Mouse (Mus musculus): ENCODE data around the gene Olfr60. TPM values are rescaled to one million over a fixed set of nuclear protein-coding genes. Genes with fewer than 3 reads are reported as not detected.

Olfr60 gene
- 1.1 and 1.2 TPM in 2 replicates for polyA plus RNA-seq (2012; rRNA removed; ENCODE audit: low replicate concordance)

GRCm38 (mm10) chr7:140361571-140361970 lies at the start of gene Olfr60:
Olfr60 (minus strand) TSS chr7:140361671.

DNA sequence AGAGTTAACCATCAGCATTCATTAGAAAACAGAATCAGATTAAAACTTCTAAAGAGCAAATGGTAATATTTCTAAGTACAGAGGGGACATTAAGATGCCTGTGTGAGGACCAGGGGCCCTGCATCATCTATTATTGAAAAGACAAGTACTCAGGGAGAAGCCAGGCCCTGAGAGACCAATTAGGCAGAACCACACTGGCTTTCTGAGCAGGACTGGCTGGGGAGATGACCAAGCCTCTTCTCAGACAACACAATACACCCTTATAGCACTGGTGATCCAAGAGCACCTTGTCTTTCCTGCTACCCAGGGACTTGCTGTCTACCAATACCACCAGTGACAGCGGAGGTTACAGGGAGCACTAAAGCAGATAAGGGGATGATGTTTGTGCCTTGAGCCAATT lies 41.3 kb upstream of the Olfr60 start, which contains the start of gene Olfr531:
Olfr531 (minus strand) TSS at position 101 of the 400 bp plus-strand sequence.

DNA sequence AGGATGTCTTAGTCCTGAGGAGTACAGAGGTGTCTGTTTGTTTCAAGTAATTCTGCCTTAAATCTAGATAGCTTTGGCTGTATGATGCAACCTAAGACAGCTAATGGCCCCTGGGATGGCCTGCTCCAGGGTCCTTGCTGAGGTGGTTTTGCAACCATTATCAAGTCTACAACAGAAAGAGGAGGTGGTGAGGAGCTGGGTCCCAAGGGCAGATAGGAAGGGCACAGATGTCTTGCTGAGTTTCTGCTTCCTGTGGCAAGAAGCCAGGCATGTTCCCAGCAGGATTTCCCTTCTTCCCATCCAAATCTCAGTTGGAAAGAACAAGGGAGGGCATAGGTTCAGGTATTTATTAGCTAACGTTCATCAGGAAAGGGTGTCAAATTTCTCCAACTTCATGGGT lies 14.8 kb upstream of the Olfr60 start, which contains the start of gene Olfr530:
Olfr530 (minus strand) TSS at position 101 of the 400 bp plus-strand sequence.

DNA sequence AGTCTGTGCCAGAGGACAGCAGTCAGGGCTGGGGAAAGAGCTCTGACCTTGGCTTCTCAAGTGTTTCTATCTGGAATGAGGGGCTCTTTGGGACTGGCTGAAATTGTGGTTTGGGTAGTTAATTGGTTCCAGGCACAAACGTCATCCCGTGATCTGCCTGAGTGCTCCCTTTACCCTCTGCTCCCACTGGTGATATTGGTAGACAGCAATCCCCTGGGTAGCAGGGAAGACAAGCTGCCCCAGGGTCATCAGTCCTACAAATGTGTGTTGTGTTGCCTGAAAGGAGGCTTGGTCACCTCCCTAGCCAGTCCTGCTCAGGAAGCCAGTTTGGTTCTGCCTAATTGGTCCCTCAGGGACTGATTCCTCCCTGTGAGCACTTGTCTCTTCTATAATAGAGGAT lies 27.8 kb downstream of the Olfr60 start, which contains the start of gene Olfr527:
Olfr527 (plus strand) TSS at position 301 of the 400 bp plus-strand sequence.

GRCm38 (mm10) chr7:140320558-140320957 lies 40.9 kb downstream of the Olfr60 start, which contains the start of gene Olfr525:
Olfr525 (plus strand) TSS chr7:140320858.

Other genes starting within 250 kb of the Olfr60 start
- 20.9 and 25.0 TPM in 2 replicates for gene Paox, start 245.9 kb downstream of the Olfr60 start, polyA plus RNA-seq (2012; rRNA removed; ENCODE audit: low replicate concordance)
- gene Echs1, start 245.2 kb downstream of the Olfr60 start, polyA plus RNA-seq (2012; rRNA removed; ENCODE audit: low replicate concordance) = 146 and 200 TPM in 2 replicates
- gene Mtg1, start 224.1 kb downstream of the Olfr60 start, polyA plus RNA-seq (2012; rRNA removed; ENCODE audit: low replicate concordance) = 31.2 and 62.7 TPM in 2 replicates
- gene Sprn, start 206.8 kb downstream of the Olfr60 start, polyA plus RNA-seq (2012; rRNA removed; ENCODE audit: low replicate concordance) = 0.70 and 0.87 TPM in 2 replicates
- gene Olfr522, start 196.9 kb downstream of the Olfr60 start, polyA plus RNA-seq (2012; rRNA removed; ENCODE audit: low replicate concordance) = not detected in 2 replicates
- gene Olfr523, start 188.5 kb downstream of the Olfr60 start, polyA plus RNA-seq (2012; rRNA removed; ENCODE audit: low replicate concordance) = 0.40 and 0.73 TPM in 2 replicates
- 0.13 TPM in 1 of 2 replicates, not detected in the other for gene Olfr524, start 155.7 kb downstream of the Olfr60 start, polyA plus RNA-seq (2012; rRNA removed; ENCODE audit: low replicate concordance)
- gene Cd163l1, start 143.4 kb downstream of the Olfr60 start, polyA plus RNA-seq (2012; rRNA removed; ENCODE audit: low replicate concordance) = 1.7 and 3.0 TPM in 2 replicates
- gene 5830411N06Rik, start 114.4 kb downstream of the Olfr60 start, polyA plus RNA-seq (2012; rRNA removed; ENCODE audit: low replicate concordance) = 3.4 and 4.5 TPM in 2 replicates
- not detected in 2 replicates for gene Olfr525, start 40.8 kb downstream of the Olfr60 start, polyA plus RNA-seq (2012; rRNA removed; ENCODE audit: low replicate concordance)
- not detected in 2 replicates for gene Olfr527, start 27.7 kb downstream of the Olfr60 start, polyA plus RNA-seq (2012; rRNA removed; ENCODE audit: low replicate concordance)
- gene Olfr530, start 14.7 kb upstream of the Olfr60 start, polyA plus RNA-seq (2012; rRNA removed; ENCODE audit: low replicate concordance) = not detected in 2 replicates
- gene Olfr531, start 41.2 kb upstream of the Olfr60 start, polyA plus RNA-seq (2012; rRNA removed; ENCODE audit: low replicate concordance) = not detected in 2 replicates
- not detected in 2 replicates for gene Olfr532, start 60.0 kb upstream of the Olfr60 start, polyA plus RNA-seq (2012; rRNA removed; ENCODE audit: low replicate concordance)
- gene Olfr533, start 101.7 kb upstream of the Olfr60 start, polyA plus RNA-seq (2012; rRNA removed; ENCODE audit: low replicate concordance) = not detected in 2 replicates
- gene Olfr535, start 122.5 kb upstream of the Olfr60 start, polyA plus RNA-seq (2012; rRNA removed; ENCODE audit: low replicate concordance) = not detected in 2 replicates
- not detected in 2 replicates for gene Olfr536, start 145.7 kb upstream of the Olfr60 start, polyA plus RNA-seq (2012; rRNA removed; ENCODE audit: low replicate concordance)
- gene Olfr538, start 206.2 kb upstream of the Olfr60 start, polyA plus RNA-seq (2012; rRNA removed; ENCODE audit: low replicate concordance) = not detected in 2 replicates
- not detected in 2 replicates for gene Olfr46, start 239.6 kb upstream of the Olfr60 start, polyA plus RNA-seq (2012; rRNA removed; ENCODE audit: low replicate concordance)